Comparison of ENCODE assay signal across 24 mouse cellular contexts in the genomic region with DNA sequence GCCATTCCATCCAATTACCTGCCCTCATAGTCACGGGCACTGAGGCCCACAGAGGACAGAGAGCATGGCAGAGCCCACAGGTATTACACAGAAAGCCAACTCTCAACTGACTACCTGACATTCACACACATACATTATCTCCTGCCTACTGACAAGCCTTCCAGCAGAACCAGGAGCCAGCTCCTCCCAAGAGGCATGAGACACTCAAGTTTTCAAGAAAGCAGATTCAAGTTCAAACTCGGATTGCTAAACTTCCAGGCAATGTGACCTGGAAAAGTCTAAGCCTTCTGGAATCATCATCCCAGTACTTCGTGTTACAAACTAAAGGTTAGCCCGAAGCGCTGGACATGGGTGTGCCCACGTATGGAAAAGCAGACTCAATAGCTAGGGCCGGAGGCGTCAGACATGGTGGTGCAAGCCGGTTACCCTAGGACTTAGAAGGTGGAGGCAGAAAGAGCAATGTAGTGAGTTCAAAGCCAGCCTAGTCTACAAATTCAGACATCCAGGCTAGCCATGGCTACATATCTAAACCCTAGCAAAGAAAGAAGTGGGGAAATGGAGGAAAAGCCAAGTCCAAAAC. TPM values are rescaled to one million over a fixed set of nuclear protein-coding genes. Genes with fewer than 3 reads are reported as not detected.
DNase-seq lines count a peak whose midpoint lies in the region; ATAC-seq and TF ChIP-seq lines count a peak whose summit lies in the region.
"Had no signal": no experiment of that assay in that cellular context is flagged by ENCODE, and none has a peak within 500 bp of the region (broad histone marks: within the 10 kb centered on the region; RNA-seq: fewer than 3 reads in every experiment).

No protein-coding gene starts in this region.

- H3K4me3 ChIP-seq in hindbrain, embryonic 13.5 days, result 0 out of 2 replicates have a peak overlapping the region, but pooled peaks have one; percentile 41
- H3K4me3 ChIP-seq in hindbrain, postnatal 0 days (ENCODE audit: low read length), result no peak overlapping the region
- H3K4me3 ChIP-seq in neural tube, embryonic 12.5 days, result no peak overlapping the region
- no peak overlapping the region for H3K4me3 ChIP-seq in neural tube, embryonic 15.5 days (replicated peaks)
- H3K4me3 ChIP-seq in limb, embryonic 13.5 days, result peak overlapping the region; percentile 52

- peaks cover 59% of the 10 kb centered on the region for H3K27me3 ChIP-seq in hindbrain, embryonic 13.5 days
- H3K27me3 ChIP-seq in hindbrain, postnatal 0 days (ENCODE audit: insufficient read depth, low read length), result peaks cover 12% of the 10 kb centered on the region; the same call in 1 of the 2 replicates
- H3K27me3 ChIP-seq in neural tube, embryonic 12.5 days (replicated peaks), result peaks cover 50% of the 10 kb centered on the region
- H3K27me3 ChIP-seq in neural tube, embryonic 15.5 days (replicated peaks), result peaks cover 33% of the 10 kb centered on the region
- peaks cover 64% of the 10 kb centered on the region for H3K27me3 ChIP-seq in limb, embryonic 13.5 days
- H3K27me3 ChIP-seq: CH12.LX had no signal

- ATAC-seq in hindbrain, embryonic 13.5 days (ENCODE audit: low FRiP score), result no peak
- no peak for ATAC-seq in hindbrain, postnatal 0 days
- no peak for ATAC-seq in neural tube, embryonic 12.5 days (ENCODE audit: low FRiP score, low read depth)
- ATAC-seq in neural tube, embryonic 15.5 days (ENCODE audit: low FRiP score), result no peak
- no peak for ATAC-seq in limb, embryonic 13.5 days (ENCODE audit: low FRiP score, low read depth)
- ATAC-seq: inflammation-experienced regulatory T-cells, adult 6 months had no signal

- whole genome bisulfite sequencing in hindbrain, embryonic 13.5 days, result 92% methylated on average over 9 of the region's 9 CpGs
- WGBS in hindbrain, postnatal 0 days, result 94% methylated on average over 9 of the region's 9 CpGs
- 91% methylated on average over 9 of the region's 9 CpGs for WGBS in neural tube, embryonic 12.5 days
- WGBS in neural tube, embryonic 15.5 days, result 90% methylated on average over 9 of the region's 9 CpGs
- 89% methylated on average over 9 of the region's 9 CpGs for WGBS in limb, embryonic 13.5 days

- H3K9me3 ChIP-seq in hindbrain, embryonic 13.5 days, result no peaks in the 10 kb centered on the region
- no peaks in the 10 kb centered on the region for H3K9me3 ChIP-seq in hindbrain, postnatal 0 days (ENCODE audit: low read length)
- no peaks in the 10 kb centered on the region for H3K9me3 ChIP-seq in neural tube, embryonic 12.5 days
- no peaks in the 10 kb centered on the region for H3K9me3 ChIP-seq in neural tube, embryonic 15.5 days (replicated peaks)
- no peaks in the 10 kb centered on the region for H3K9me3 ChIP-seq in limb, embryonic 13.5 days
- H3K9me3 ChIP-seq: liver, embryonic 13.5 days; midbrain, embryonic 13.5 days had no signal

- no peak overlapping the region for H3K9ac ChIP-seq in hindbrain, embryonic 13.5 days
- no peak overlapping the region for H3K9ac ChIP-seq in hindbrain, postnatal 0 days (replicated peaks; ENCODE audit: low read length)
- H3K9ac ChIP-seq in neural tube, embryonic 12.5 days, result no peak overlapping the region
- no peak overlapping the region for H3K9ac ChIP-seq in neural tube, embryonic 15.5 days (replicated peaks)
- H3K9ac ChIP-seq in limb, embryonic 13.5 days, result no peak overlapping the region
- H3K9ac ChIP-seq: liver, embryonic 13.5 days had no signal

- H3K27ac ChIP-seq in hindbrain, embryonic 13.5 days, result no peak overlapping the region
- H3K27ac ChIP-seq in hindbrain, postnatal 0 days, result no peak overlapping the region
- no peak overlapping the region for H3K27ac ChIP-seq in neural tube, embryonic 12.5 days
- no peak overlapping the region for H3K27ac ChIP-seq in neural tube, embryonic 15.5 days (replicated peaks)
- H3K27ac ChIP-seq in limb, embryonic 13.5 days, result no peak overlapping the region
- H3K27ac ChIP-seq: layer of hippocampus, adult 2 months; liver, embryonic 13.5 days; midbrain, embryonic 13.5 days had no signal

- no peaks in the 10 kb centered on the region for H3K36me3 ChIP-seq in hindbrain, embryonic 13.5 days
- H3K36me3 ChIP-seq in hindbrain, postnatal 0 days (ENCODE audit: insufficient read depth, low read length), result no peaks in the 10 kb centered on the region
- no peaks in the 10 kb centered on the region for H3K36me3 ChIP-seq in neural tube, embryonic 12.5 days
- H3K36me3 ChIP-seq in neural tube, embryonic 15.5 days, result no peaks in the 10 kb centered on the region
- no peaks in the 10 kb centered on the region for H3K36me3 ChIP-seq in limb, embryonic 13.5 days
- H3K36me3 ChIP-seq: liver, embryonic 13.5 days; midbrain, embryonic 13.5 days had no signal

- peak; percentile 7 for DNase-seq in cerebellum, adult 9-10 months
- DNase-seq in cerebellum, postnatal 10 days, result no peak
- no peak for DNase-seq in hindbrain, postnatal 0 days (ENCODE audit: low spot score)
- no peak for DNase-seq in lung, postnatal 4 days
- DNase-seq: B cell, adult 2 months; kidney, adult 8-10 months; kidney, postnatal 25 days; layer of hippocampus, postnatal 36 days; liver, embryonic 13.5 days; lung, adult 2 months; lung, postnatal 14 days; right cerebral cortex, postnatal 25 days; spleen, adult 18-20 months; thymus, postnatal 14 days had no signal

- no peak for TF ChIP-seq CTCF in hindbrain, postnatal 0 days (IDR thresholded peaks at IDR 0.05; ENCODE audit: low read depth)

- H3K4me2 ChIP-seq in hindbrain, embryonic 13.5 days, result no peak overlapping the region
- H3K4me2 ChIP-seq in hindbrain, postnatal 0 days (ENCODE audit: low read depth, low read length), result no peak overlapping the region
- H3K4me2 ChIP-seq in neural tube, embryonic 12.5 days (replicated peaks), result peak overlapping the region; percentile 85; the same call in 1 of the 2 replicates
- no peak overlapping the region for H3K4me2 ChIP-seq in neural tube, embryonic 15.5 days
- peak overlapping the region; percentile 96 for H3K4me2 ChIP-seq in limb, embryonic 13.5 days (replicated peaks)

- peaks cover 31% of the 10 kb centered on the region for H3K4me1 ChIP-seq in hindbrain, embryonic 13.5 days (replicated peaks)
- peaks cover 13% of the 10 kb centered on the region; the same call in 1 of the 2 replicates for H3K4me1 ChIP-seq in hindbrain, postnatal 0 days (ENCODE audit: insufficient read depth, low read length)
- H3K4me1 ChIP-seq in neural tube, embryonic 12.5 days, result peaks cover 13% of the 10 kb centered on the region
- peaks cover 24% of the 10 kb centered on the region for H3K4me1 ChIP-seq in neural tube, embryonic 15.5 days
- H3K4me1 ChIP-seq in limb, embryonic 13.5 days, result peaks cover 18% of the 10 kb centered on the region

RNA-seq across cellular contexts. Expression of gene Slc35f6, which starts 26.4 kb away (rescaled TPM):
- 29.9 and 30.7 TPM in 2 replicates for polyA plus RNA-seq in hindbrain, embryonic 13.5 days (2015; fragmentation: Nextera tagmentation; extraction: Ambion mirVana)
- total RNA-seq in hindbrain, postnatal 0 days (2014; rRNA removed), result 70.6 and 95.8 TPM in 2 replicates
- polyA plus RNA-seq in hindbrain, postnatal 0 days (2015; fragmentation: Nextera tagmentation; extraction: Ambion mirVana), result 29.6 and 31.3 TPM in 2 replicates
- polyA plus RNA-seq in neural tube, embryonic 12.5 days (2016; fragmentation: Nextera tagmentation; extraction: Ambion mirVana), result 25.5 and 25.8 TPM in 2 replicates
- 31.2 and 32.8 TPM in 2 replicates for polyA plus RNA-seq in neural tube, embryonic 15.5 days (2015; fragmentation: Nextera tagmentation; extraction: Ambion mirVana)
- polyA plus RNA-seq in limb, embryonic 13.5 days (2015; fragmentation: Nextera tagmentation; extraction: Ambion mirVana), result 27.4 and 27.5 TPM in 2 replicates

RNA-seq across cellular contexts. Expression of gene Kcnk3, which starts 33.3 kb away (rescaled TPM):
- polyA plus RNA-seq in hindbrain, embryonic 13.5 days (2015; fragmentation: Nextera tagmentation; extraction: Ambion mirVana), result 4.3 and 4.5 TPM in 2 replicates
- 23.2 and 30.3 TPM in 2 replicates for total RNA-seq in hindbrain, postnatal 0 days (2014; rRNA removed)
- 11.5 and 12.7 TPM in 2 replicates for polyA plus RNA-seq in hindbrain, postnatal 0 days (2015; fragmentation: Nextera tagmentation; extraction: Ambion mirVana)
- 1.8 and 1.9 TPM in 2 replicates for polyA plus RNA-seq in neural tube, embryonic 12.5 days (2016; fragmentation: Nextera tagmentation; extraction: Ambion mirVana)
- 12.5 and 12.9 TPM in 2 replicates for polyA plus RNA-seq in neural tube, embryonic 15.5 days (2015; fragmentation: Nextera tagmentation; extraction: Ambion mirVana)
- 0.49 and 0.66 TPM in 2 replicates for polyA plus RNA-seq in limb, embryonic 13.5 days (2015; fragmentation: Nextera tagmentation; extraction: Ambion mirVana)
- total RNA-seq: CH12.LX; megakaryocyte, adult 5-6 weeks; MEL had no signal

RNA-seq across cellular contexts. Expression of gene Cenpa, which starts 45.3 kb away (rescaled TPM):
- 61.6 and 69.1 TPM in 2 replicates for polyA plus RNA-seq in hindbrain, embryonic 13.5 days (2015; fragmentation: Nextera tagmentation; extraction: Ambion mirVana)
- total RNA-seq in hindbrain, postnatal 0 days (2014; rRNA removed), result 27.8 and 28.1 TPM in 2 replicates
- polyA plus RNA-seq in hindbrain, postnatal 0 days (2015; fragmentation: Nextera tagmentation; extraction: Ambion mirVana), result 53.4 and 63.2 TPM in 2 replicates
- 210 and 233 TPM in 2 replicates for polyA plus RNA-seq in neural tube, embryonic 12.5 days (2016; fragmentation: Nextera tagmentation; extraction: Ambion mirVana)
- polyA plus RNA-seq in neural tube, embryonic 15.5 days (2015; fragmentation: Nextera tagmentation; extraction: Ambion mirVana), result 33.0 and 73.4 TPM in 2 replicates
- polyA plus RNA-seq in limb, embryonic 13.5 days (2015; fragmentation: Nextera tagmentation; extraction: Ambion mirVana), result 315 and 317 TPM in 2 replicates

Comparison
In these comparisons a context has a peak if more than half of its experiments do, and no peak if none do; other contexts are left out.
1. H3K4me2 ChIP-seq: peak in neural tube, embryonic 12.5 days (single experiment) and limb, embryonic 13.5 days (single experiment); none in hindbrain, embryonic 13.5 days (single experiment), hindbrain, postnatal 0 days (single experiment) and neural tube, embryonic 15.5 days (single experiment).
2. H3K4me3 ChIP-seq: peak in hindbrain, embryonic 13.5 days (single experiment) and limb, embryonic 13.5 days (single experiment); none in hindbrain, postnatal 0 days (single experiment), neural tube, embryonic 12.5 days (single experiment) and neural tube, embryonic 15.5 days (single experiment).